ENCODE assay signal across 30 mouse cellular contexts in genomic region chrX:162913651-162914050, GRCm38 (mm10). TPM values are rescaled to one million over a fixed set of nuclear protein-coding genes. Genes with fewer than 3 reads are reported as not detected.
DNase-seq lines count a peak whose midpoint lies in the region; ATAC-seq lines count a peak whose summit lies in the region.
"Had no signal": no experiment of that assay in that cellular context is flagged by ENCODE, and none has a peak within 500 bp of the region (broad histone marks: within the 10 kb centered on the region; RNA-seq: fewer than 3 reads in every experiment).

No protein-coding gene starts in this region.

- ATAC-seq in frontal cortex, adult (ENCODE audit: low TSS enrichment), result peak; percentile 77
- no peak for ATAC-seq in forebrain, embryonic 14.5 days
- ATAC-seq: activated CD4-positive, CD25-positive, alpha-beta regulatory T cell, adult 4 months; CD4-positive, CD25-positive, alpha-beta regulatory T cell, adult 4 months; forebrain, embryonic 13.5 days; forebrain, embryonic 16.5 days; Patski had no signal

- no peak overlapping the region for H3K27ac ChIP-seq in forebrain, embryonic 14.5 days (ENCODE audit: low read depth, low read length)
- H3K27ac ChIP-seq: embryonic facial prominence, embryonic 10.5 days; embryonic facial prominence, embryonic 12.5 days; forebrain, embryonic 13.5 days had no signal

- no peaks in the 10 kb centered on the region for H3K9me3 ChIP-seq in forebrain, embryonic 14.5 days (replicated peaks; ENCODE audit: control insufficient read depth, low read length)
- H3K9me3 ChIP-seq: embryonic facial prominence, embryonic 10.5 days; embryonic facial prominence, embryonic 12.5 days; forebrain, embryonic 13.5 days; G1E had no signal

- H3K4me2 ChIP-seq in forebrain, embryonic 14.5 days (ENCODE audit: low read length), result no peak overlapping the region
- H3K4me2 ChIP-seq: embryonic facial prominence, embryonic 12.5 days; forebrain, embryonic 13.5 days had no signal

- WGBS in forebrain, embryonic 14.5 days, result 94% methylated on average over 3 of the region's 3 CpGs

- H3K27me3 ChIP-seq in forebrain, embryonic 14.5 days (replicated peaks; ENCODE audit: control insufficient read depth, insufficient read depth, low read length), result no peaks in the 10 kb centered on the region
- H3K27me3 ChIP-seq: CH12.LX; embryonic facial prominence, embryonic 12.5 days; forebrain, embryonic 13.5 days; Patski had no signal

- no peak for DNase-seq in frontal cortex, postnatal 25 days (ENCODE audit: low spot score in 2 of 2)
- DNase-seq in left cerebral cortex, adult 18-20 months (ENCODE audit: low spot score in 2 of 2), result peak; percentile 10 to 12
- no peak for DNase-seq in left cerebral cortex, postnatal 10 days (ENCODE audit: extremely low spot score in 1 of 2, low spot score in 2 of 2)
- DNase-seq in right cerebral cortex, adult 2 months (ENCODE audit: low spot score in 2 of 2), result peak; percentile 6 to 8
- DNase-seq in right cerebral cortex, postnatal 25 days, result no peak
- DNase-seq in forebrain, embryonic 14.5 days (ENCODE audit: low spot score), result no peak
- DNase-seq: adrenal gland, adult 8-10 months; adrenal gland, postnatal 14 days; adrenal gland, postnatal 36 days; B cell, adult 2 months; cerebellum, adult 11 months; cerebellum, adult 18-20 months; cerebellum, adult 8-10 months; cerebellum, adult 9-11 months; cerebellum, postnatal 14 days; cerebellum, postnatal 36 days had no signal

- no peak overlapping the region for H3K9ac ChIP-seq in forebrain, embryonic 14.5 days (ENCODE audit: low read length)
- H3K9ac ChIP-seq: embryonic facial prominence, embryonic 12.5 days; forebrain, embryonic 13.5 days had no signal

- peaks cover 12% of the 10 kb centered on the region; the same call in 1 of the 2 replicates for H3K36me3 ChIP-seq in forebrain, embryonic 14.5 days (ENCODE audit: control insufficient read depth, insufficient read depth, low read length)

- intact Hi-C loops in left cerebral cortex, postnatal 10 days (cut with DNase I), result no loop called here

- no peaks in the 10 kb centered on the region for H3K4me1 ChIP-seq in forebrain, embryonic 14.5 days (ENCODE audit: control insufficient read depth, insufficient read depth, low read length)
- H3K4me1 ChIP-seq: embryonic facial prominence, embryonic 10.5 days; embryonic facial prominence, embryonic 12.5 days; forebrain, embryonic 13.5 days had no signal

- H3K4me3 ChIP-seq in forebrain, embryonic 14.5 days (ENCODE audit: low read depth, low read length), result no peak overlapping the region
- H3K4me3 ChIP-seq: embryonic facial prominence, embryonic 10.5 days; embryonic facial prominence, embryonic 12.5 days; forebrain, embryonic 13.5 days had no signal

RNA-seq across cellular contexts. Expression of gene Ctps2, which starts 12.6 kb away (rescaled TPM):
- total RNA-seq in left cerebral cortex, adult 18-20 months (2021), result 10 to 100 TPM; 67.9 to 71.6 TPM
- total RNA-seq in left cerebral cortex, postnatal 10 days (2021), result 10 to 100 TPM; 70.3 to 70.4 TPM
- 104 and 110 TPM in 2 replicates for polyA plus RNA-seq in forebrain, embryonic 14.5 days (2014; fragmentation: Nextera tagmentation; extraction: Ambion mirVana)

RNA-seq across cellular contexts. Expression of gene Syap1, which starts 25.4 kb away (rescaled TPM):
- 10 to 100 TPM; 25.8 to 28.3 TPM for total RNA-seq in left cerebral cortex, adult 18-20 months (2021)
- total RNA-seq in left cerebral cortex, postnatal 10 days (2021), result 10 to 100 TPM; 30.0 to 31.8 TPM
- 30.0 and 31.3 TPM in 2 replicates for polyA plus RNA-seq in forebrain, embryonic 14.5 days (2014; fragmentation: Nextera tagmentation; extraction: Ambion mirVana)

RNA-seq across cellular contexts. Expression of gene S100g, which starts 50.7 kb away (rescaled TPM):
- total RNA-seq in left cerebral cortex, adult 18-20 months (2021), result not detected
- not detected for total RNA-seq in left cerebral cortex, postnatal 10 days (2021)
- polyA plus RNA-seq in forebrain, embryonic 14.5 days (2014; fragmentation: Nextera tagmentation; extraction: Ambion mirVana), result not detected in 2 replicates
- total RNA-seq: adrenal gland, adult 18-20 months; adrenal gland, adult 8-10 months; adrenal gland, postnatal 36 days; CH12.LX; common myeloid progenitor, adult 5-6 weeks; G1E had no signal
- polyA plus RNA-seq: embryonic facial prominence, embryonic 10.5 days; embryonic facial prominence, embryonic 12.5 days; embryonic facial prominence, embryonic 14.5 days; forebrain, embryonic 11.5 days; forebrain, embryonic 13.5 days; forebrain, embryonic 16.5 days; G1E had no signal

Comparison
In these comparisons a context has a peak if more than half of its experiments do, and no peak if none do; other contexts are left out.
1. DNase-seq: peak in left cerebral cortex, adult 18-20 months (2 of 2) and right cerebral cortex, adult 2 months (2 of 2); none in frontal cortex, postnatal 25 days (0 of 2), left cerebral cortex, postnatal 10 days (0 of 2), right cerebral cortex, postnatal 25 days (single experiment) and forebrain, embryonic 14.5 days (single experiment).